Mouse (Mus musculus) heart, postnatal 0 days (tissue): ENCODE data around the gene Dpp4.

Source experiments
- CTCF ChIP-seq: IDR thresholded peaks from 2 replicates; pipeline ENCODE4 v1.5.1; 2016; ENCODE audit warnings: antibody characterized with exemption, control low read depth, low read depth
- EP300 ChIP-seq: IDR thresholded peaks from 2 replicates; pipeline ENCODE4 v1.6.1; 2016; ENCODE audit warnings: antibody characterized with exemption, low read depth

DNA sequence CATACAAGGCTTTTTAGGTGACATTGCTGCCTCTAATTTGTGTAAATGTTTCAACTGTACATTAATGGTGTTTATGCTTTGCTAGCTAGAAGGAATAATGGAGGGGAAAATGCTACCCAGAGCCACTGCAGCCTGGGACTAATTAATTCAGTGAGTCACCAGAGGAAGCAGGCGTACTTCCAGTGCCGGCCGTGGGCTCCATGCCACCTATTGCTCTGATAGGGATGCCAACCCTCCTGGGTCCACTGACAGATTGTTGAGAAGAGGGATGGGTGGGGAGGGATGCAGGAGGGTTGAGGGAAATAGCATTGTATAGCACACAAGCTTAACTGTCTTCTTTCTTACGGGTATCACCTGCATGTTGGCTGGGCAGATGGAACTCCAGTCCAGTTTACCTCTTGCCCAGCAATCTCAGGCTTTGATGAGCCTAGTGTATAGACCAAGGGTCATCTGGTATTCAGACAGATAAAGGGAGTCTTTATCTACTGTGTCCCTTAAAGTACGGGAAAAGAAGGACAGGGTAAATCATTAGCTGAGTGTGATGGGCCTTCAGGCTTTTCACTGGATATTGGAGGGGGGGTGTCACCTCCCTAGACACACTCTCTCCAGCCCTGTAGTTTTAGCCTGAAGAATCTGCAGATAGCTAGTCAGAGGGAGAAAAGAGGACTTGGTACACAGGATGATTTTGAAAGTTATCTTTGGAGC lies 43.5 kb downstream of the Dpp4 start:
- TF ChIP-seq CTCF (no peak), EP300 (no peak)
